Mouse (Mus musculus) mouse trophoblast stem cell (cell line): Measurements from ENCODE around the gene Olfr693.
"Not testable (repeated sequence)": the region's sequence is repeated elsewhere in the genome, so short reads cannot be mapped to it uniquely, and the experiment has no call there.

Experiments used
- in situ Hi-C, 2 experiments: fragments of 300-500 bp; cut with MseI, MboI; formaldehyde crosslinking; loops; 2 replicates in 1 of 2; 3 replicates in 1 of 2; pipeline ENCODE4 v1.15.1; 2025

The Olfr693 gene

DNA sequence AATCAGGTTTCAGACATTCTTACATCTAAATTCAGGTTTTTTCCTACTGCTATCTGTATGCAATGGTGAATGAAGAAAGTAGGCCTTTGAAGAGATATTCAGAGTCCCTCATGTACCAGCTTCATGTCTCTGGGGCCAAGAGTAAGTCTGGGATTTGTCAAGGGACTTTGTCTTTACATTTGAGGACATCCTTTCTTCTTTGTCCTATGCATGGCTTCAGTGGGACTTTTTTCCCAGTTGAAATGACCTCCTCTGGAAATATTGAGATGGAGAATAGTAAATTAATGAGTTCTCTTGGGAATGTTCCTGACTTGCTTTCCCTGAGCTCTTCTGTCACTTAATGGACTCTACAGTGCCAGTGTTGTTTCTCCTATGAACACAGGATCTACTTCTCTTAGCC is at the start of gene Olfr693:
Gene Olfr693, minus strand, starts transcription at position 101 of the 400 bp plus-strand sequence.
- in situ Hi-C loops, result no loop called here

DNA sequence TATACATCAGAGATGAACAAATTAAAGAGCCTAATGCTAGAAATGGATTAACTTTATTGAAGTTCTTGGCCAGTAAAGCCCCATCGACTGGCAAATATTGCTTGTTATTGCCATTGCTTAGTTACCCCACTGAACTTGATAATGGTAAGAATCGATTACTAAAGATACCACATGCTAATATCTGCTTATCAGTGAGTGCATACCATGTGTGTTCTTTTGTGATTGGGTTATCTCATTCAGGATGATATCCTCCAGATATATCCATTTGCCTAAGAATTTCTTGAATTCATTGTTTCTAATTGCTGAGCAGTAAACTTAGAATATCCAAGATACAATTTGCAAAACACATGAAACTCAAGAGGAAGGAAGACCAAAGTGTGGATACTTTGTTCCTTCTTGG is 45.3 kb upstream of the Olfr693 start:
- in situ Hi-C loops, result not testable (repeated sequence)

GRCm38 (mm10) chr7:106716296-106716695 is 35.9 kb upstream of the Olfr693 start, which contains the start of gene Olfr695:
Olfr695 (minus strand) TSS chr7:106716396.
- in situ Hi-C loops, result no loop called here

- in situ Hi-C loops, result no loop called here
These were observed 31.1 kb upstream of the Olfr693 start for GRCm38 (mm10) chr7:106711463-106711862.

GRCm38 (mm10) chr7:106707705-106708104 is 27.3 kb upstream of the Olfr693 start:
- in situ Hi-C loops, result not testable (repeated sequence)

DNA sequence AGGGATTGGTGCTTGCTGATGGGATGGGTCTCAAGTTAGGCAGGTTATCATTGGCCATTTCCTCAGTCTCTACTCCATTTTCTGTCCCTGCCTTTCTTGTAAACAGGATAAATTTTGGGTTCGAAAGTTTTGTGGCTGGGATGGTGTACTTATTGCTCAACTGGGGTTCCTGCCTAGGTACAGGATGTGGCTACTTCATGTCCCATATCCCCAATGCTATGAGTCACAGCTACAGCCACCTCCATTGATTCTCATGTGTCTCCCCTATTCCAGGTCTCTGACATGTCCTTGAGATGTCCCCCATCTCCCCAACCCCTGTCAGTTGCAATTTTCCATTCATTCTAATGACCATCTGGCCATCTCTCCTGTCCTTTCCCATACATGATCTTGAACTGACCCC is 16.5 kb upstream of the Olfr693 start:
- in situ Hi-C loops, result no loop called here

- in situ Hi-C loops, result no loop called here
These were observed 12.6 kb upstream of the Olfr693 start for GRCm38 (mm10) chr7:106692976-106693375.

- in situ Hi-C loops, result no loop called here
These were observed 11.3 kb upstream of the Olfr693 start, which contains the start of gene Olfr694 for GRCm38 (mm10) chr7:106691714-106692113. Olfr694 (minus strand) TSS chr7:106691814.

GRCm38 (mm10) chr7:106685382-106685781 is 5.0 kb upstream of the Olfr693 start:
- in situ Hi-C loops, result no loop called here

- in situ Hi-C loops, result no loop called here
These were observed 28.1 kb downstream of the Olfr693 start for GRCm38 (mm10) chr7:106652344-106652652.

DNA sequence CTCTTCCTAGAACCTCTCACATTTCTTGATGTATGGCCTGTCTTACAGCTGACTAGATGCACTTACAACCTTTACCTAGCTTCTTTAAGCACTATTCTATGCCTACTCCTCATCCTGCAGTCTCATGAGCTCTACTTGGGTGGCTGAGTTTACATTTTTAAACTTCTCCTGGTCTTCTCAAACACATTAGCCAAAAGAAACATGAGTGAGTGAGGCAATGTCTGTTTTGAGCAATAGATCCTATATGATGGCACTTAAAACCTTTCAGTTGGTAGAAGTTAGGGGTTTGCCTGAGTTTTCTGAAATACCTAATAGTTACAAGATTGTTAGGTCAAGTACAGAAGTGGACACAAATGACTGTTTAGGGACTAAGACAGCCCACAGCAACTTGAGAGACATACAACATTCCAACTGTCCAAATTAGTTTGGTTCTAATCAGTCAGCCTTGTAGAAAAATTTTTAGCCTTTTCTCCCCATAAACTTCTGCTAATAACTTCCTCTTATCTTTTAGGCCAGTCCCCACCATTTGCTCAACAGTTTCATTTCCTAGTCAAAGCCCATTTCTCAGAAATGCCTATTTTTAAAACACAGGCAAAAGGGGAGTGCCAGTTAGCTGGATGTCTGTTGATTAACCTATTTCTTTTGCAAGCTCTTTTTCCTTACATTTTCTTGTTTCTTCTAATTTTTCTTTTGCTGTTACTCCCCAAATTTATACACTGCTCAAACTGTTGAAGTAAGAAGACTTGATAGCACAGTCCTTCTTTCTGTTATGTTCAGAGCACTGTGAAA is 28.6 kb downstream of the Olfr693 start:
- in situ Hi-C loops, result no loop called here

DNA sequence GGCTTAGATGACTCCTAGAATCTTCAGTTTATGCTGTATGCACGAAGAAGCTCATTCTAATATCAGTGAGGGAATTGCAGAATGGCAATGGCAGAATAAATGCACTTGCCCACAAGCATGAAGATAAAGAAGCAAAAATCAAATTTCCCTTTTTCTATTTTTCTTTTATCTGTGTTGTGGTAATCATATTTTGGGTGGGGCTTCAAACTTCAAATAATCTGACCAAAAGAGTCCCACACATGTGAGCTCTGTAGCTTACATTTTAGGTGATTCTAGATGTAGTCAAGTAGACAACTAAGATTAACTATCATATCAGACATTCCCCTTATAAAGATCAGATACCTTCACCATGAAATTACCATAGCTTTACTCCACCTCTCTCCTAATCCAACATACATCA is 30.6 kb downstream of the Olfr693 start:
- in situ Hi-C loops, result no loop called here

- in situ Hi-C loops, result no loop called here
These were observed 35.1 kb downstream of the Olfr693 start for GRCm38 (mm10) chr7:106645261-106645660.

DNA sequence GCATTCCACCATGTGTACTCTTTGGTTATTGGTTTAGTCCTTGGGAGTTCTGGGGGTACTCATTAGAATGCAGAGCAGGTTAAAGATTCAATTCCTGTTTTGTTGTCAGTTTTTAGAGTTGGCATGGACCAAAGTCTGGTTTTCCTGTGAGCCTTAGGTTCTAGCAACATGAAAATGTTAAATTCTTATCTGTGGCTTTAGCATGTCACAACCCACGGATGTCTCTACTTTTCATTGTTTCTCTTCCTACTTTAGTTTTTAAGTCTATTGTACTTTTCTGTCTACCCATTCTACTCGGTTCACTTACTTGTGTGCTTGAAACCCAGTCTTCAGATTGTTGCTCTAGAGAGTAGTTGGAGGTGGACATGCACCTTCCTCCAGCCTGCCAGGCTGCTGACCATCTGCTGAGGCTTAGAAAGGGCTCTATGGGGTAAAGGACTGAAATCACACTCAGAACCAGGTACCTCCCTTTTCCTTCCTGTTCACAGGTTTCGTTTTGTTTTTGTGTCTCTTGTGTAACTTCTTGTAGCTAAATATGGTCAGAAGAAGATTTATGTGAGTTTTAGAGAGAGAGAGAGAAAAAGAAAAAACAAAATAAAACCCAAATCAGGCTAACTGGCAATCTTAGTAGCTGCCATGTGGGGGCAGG is 36.0 kb downstream of the Olfr693 start:
- in situ Hi-C loops, result no loop called here

DNA sequence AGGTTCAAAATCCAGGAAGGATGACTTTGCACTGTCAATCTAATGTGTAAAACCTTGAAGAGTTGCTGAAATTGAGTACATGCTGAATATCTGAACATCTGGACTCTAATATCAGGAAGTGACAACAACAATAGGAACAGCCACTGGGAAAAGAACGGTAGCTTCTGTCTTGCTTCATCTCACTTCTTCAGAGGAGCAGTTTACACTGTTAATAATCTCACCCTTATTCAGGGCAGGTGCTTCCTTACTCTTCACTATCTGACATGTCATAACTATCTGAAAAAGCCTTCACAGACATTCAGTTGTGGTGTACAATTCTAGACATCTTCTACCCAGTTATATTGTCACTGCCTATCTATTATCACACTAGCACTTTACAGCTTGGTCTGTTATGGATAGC is 39.5 kb downstream of the Olfr693 start:
- in situ Hi-C loops, result no loop called here

GRCm38 (mm10) chr7:106635560-106635959 is 44.8 kb downstream of the Olfr693 start:
- in situ Hi-C loops, result no loop called here
